Mouse (Mus musculus): ENCODE data around the gene Adamts13. TPM values are rescaled to one million over a fixed set of nuclear protein-coding genes. Genes with fewer than 3 reads are reported as not detected.

The Adamts13 gene
- polyA plus RNA-seq, 1 experiment from 2014 or later: not detected

GRCm38 (mm10) chr2:26963923-26964723 lies 9.1 kb upstream of the Adamts13 start, which contains the start of gene Rexo4:
Rexo4 (minus strand) TSS chr2:26964386.
- peaks cover 5% of the 10 kb centered on the region; the same call in 1 of the 2 replicates for H3K36me3 ChIP-seq (ENCODE audit: control insufficient read depth, insufficient read depth, low read length)
- WGBS: under 1% methylated on average over 49 of the region's 50 CpGs
- H3K27ac ChIP-seq (ENCODE audit: low read depth, low read length): peak within 1 kb of the TSS; percentile 98
- H3K4me1 ChIP-seq (ENCODE audit: control insufficient read depth, insufficient read depth, low read depth, low read length): peaks cover 25% of the 10 kb centered on the region
- peak within 1 kb of the TSS; percentile 71 for H3K4me2 ChIP-seq (ENCODE audit: low read length)
- H3K9ac ChIP-seq (ENCODE audit: low read depth, low read length): peak within 1 kb of the TSS; percentile 89
- H3K4me3 ChIP-seq (ENCODE audit: low read length): peak within 1 kb of the TSS; percentile 82
- peak; percentile 99 for ATAC-seq
- H3K9me3 ChIP-seq (ENCODE audit: control insufficient read depth, low read length): no peaks in the 10 kb centered on the region
- H3K27me3 ChIP-seq (replicated peaks; ENCODE audit: control insufficient read depth, insufficient read depth, low read length): no peaks in the 10 kb centered on the region

- peak overlapping the region; percentile 71 for H3K4me2 ChIP-seq (ENCODE audit: low read length)
Observed at GRCm38 (mm10) chr2:26964724-26965370, 8.4 kb upstream of the Adamts13 start.

GRCm38 (mm10) chr2:26967262-26967661 lies 6.0 kb upstream of the Adamts13 start:
- no peak overlapping the region for H3K4me2 ChIP-seq (ENCODE audit: low read length)
- 0 out of 2 replicates have a peak, but pooled peaks cover under 1% of the 10 kb centered on the region for H3K36me3 ChIP-seq (ENCODE audit: control insufficient read depth, insufficient read depth, low read length)
- 83% methylated on average over 2 of the region's 2 CpGs for WGBS
- no peak overlapping the region for H3K9ac ChIP-seq (ENCODE audit: low read depth, low read length)
- no peak overlapping the region for H3K27ac ChIP-seq (ENCODE audit: low read depth, low read length)
- no peaks in the 10 kb centered on the region for H3K27me3 ChIP-seq (replicated peaks; ENCODE audit: control insufficient read depth, insufficient read depth, low read length)
- H3K4me3 ChIP-seq (ENCODE audit: low read length): no peak overlapping the region
- no peak for ATAC-seq
- peaks cover 15% of the 10 kb centered on the region for H3K4me1 ChIP-seq (ENCODE audit: control insufficient read depth, insufficient read depth, low read depth, low read length)
- no peaks in the 10 kb centered on the region for H3K9me3 ChIP-seq (ENCODE audit: control insufficient read depth, low read length)

More at GRCm38 (mm10) chr2:26964724-26965370, 8.4 kb upstream of the Adamts13 start:
- peaks cover 25% of the 10 kb centered on the region for H3K4me1 ChIP-seq (ENCODE audit: control insufficient read depth, insufficient read depth, low read depth, low read length)
- no peaks in the 10 kb centered on the region for H3K27me3 ChIP-seq (replicated peaks; ENCODE audit: control insufficient read depth, insufficient read depth, low read length)
- ATAC-seq: peak; percentile 3; the same call in 1 of the 2 replicates
- H3K27ac ChIP-seq (ENCODE audit: low read depth, low read length): peak overlapping the region; percentile 98
- 18% methylated on average over 14 of the region's 14 CpGs for WGBS
- no peaks in the 10 kb centered on the region for H3K9me3 ChIP-seq (ENCODE audit: control insufficient read depth, low read length)
- H3K36me3 ChIP-seq (ENCODE audit: control insufficient read depth, insufficient read depth, low read length): 0 out of 2 replicates have a peak, but pooled peaks cover 2% of the 10 kb centered on the region
- H3K4me3 ChIP-seq (ENCODE audit: low read length): peak overlapping the region; percentile 82
- peak overlapping the region; percentile 89 for H3K9ac ChIP-seq (ENCODE audit: low read depth, low read length)

GRCm38 (mm10) chr2:26973960-26974359 lies 744 bp downstream of the Adamts13 start:
- Histone ChIP-seq H3K9ac (ENCODE audit: low read depth, low read length) (no peak overlapping the region), H3K4me3 (ENCODE audit: low read length) (no peak overlapping the region), H3K27ac (ENCODE audit: low read depth, low read length) (no peak overlapping the region), H3K9me3 (ENCODE audit: control insufficient read depth, low read length) (no peaks in the 10 kb centered on the region), H3K4me2 (ENCODE audit: low read length) (no peak overlapping the region), H3K4me1 (ENCODE audit: control insufficient read depth, insufficient read depth, low read depth, low read length) (no peaks in the 10 kb centered on the region), H3K36me3 (ENCODE audit: control insufficient read depth, insufficient read depth, low read length) (no peaks in the 10 kb centered on the region), H3K27me3 (replicated peaks; ENCODE audit: control insufficient read depth, insufficient read depth, low read length) (no peaks in the 10 kb centered on the region)
- 71% methylated on average over 4 of the region's 4 CpGs for WGBS
- no peak for ATAC-seq

- Histone ChIP-seq H3K4me3 (ENCODE audit: low read length) (no peak overlapping the region), H3K27ac (ENCODE audit: low read depth, low read length) (no peak overlapping the region), H3K9ac (ENCODE audit: low read depth, low read length) (no peak overlapping the region), H3K36me3 (ENCODE audit: control insufficient read depth, insufficient read depth, low read length) (no peaks in the 10 kb centered on the region), H3K4me2 (ENCODE audit: low read length) (no peak overlapping the region), H3K4me1 (ENCODE audit: control insufficient read depth, insufficient read depth, low read depth, low read length) (no peaks in the 10 kb centered on the region), H3K27me3 (replicated peaks; ENCODE audit: control insufficient read depth, insufficient read depth, low read length) (no peaks in the 10 kb centered on the region), H3K9me3 (ENCODE audit: control insufficient read depth, low read length) (no peaks in the 10 kb centered on the region)
- ATAC-seq: no peak
- 74% methylated on average over 1 of the region's 1 CpGs for WGBS
Observed at GRCm38 (mm10) chr2:26980361-26980760, 7.1 kb downstream of the Adamts13 start.

- Histone ChIP-seq H3K36me3 (ENCODE audit: control insufficient read depth, insufficient read depth, low read length) (no peaks in the 10 kb centered on the region), H3K4me1 (ENCODE audit: control insufficient read depth, insufficient read depth, low read depth, low read length) (no peaks in the 10 kb centered on the region), H3K27me3 (replicated peaks; ENCODE audit: control insufficient read depth, insufficient read depth, low read length) (no peaks in the 10 kb centered on the region), H3K9me3 (ENCODE audit: control insufficient read depth, low read length) (no peaks in the 10 kb centered on the region), H3K4me3 (ENCODE audit: low read length) (no peak overlapping the region), H3K4me2 (ENCODE audit: low read length) (no peak overlapping the region), H3K9ac (ENCODE audit: low read depth, low read length) (no peak overlapping the region), H3K27ac (ENCODE audit: low read depth, low read length) (no peak overlapping the region)
- WGBS: 87% methylated on average over 2 of the region's 2 CpGs
- ATAC-seq: no peak
Observed at GRCm38 (mm10) chr2:26984179-26984578, 11.0 kb downstream of the Adamts13 start.

GRCm38 (mm10) chr2:26984640-26985039 lies 11.4 kb downstream of the Adamts13 start:
- 90% methylated on average over 5 of the region's 5 CpGs for WGBS
- no peaks in the 10 kb centered on the region for H3K4me1 ChIP-seq (ENCODE audit: control insufficient read depth, insufficient read depth, low read depth, low read length)
- H3K36me3 ChIP-seq (ENCODE audit: control insufficient read depth, insufficient read depth, low read length): no peaks in the 10 kb centered on the region
- H3K4me3 ChIP-seq (ENCODE audit: low read length): no peak overlapping the region
- no peak overlapping the region for H3K27ac ChIP-seq (ENCODE audit: low read depth, low read length)
- no peak overlapping the region for H3K4me2 ChIP-seq (ENCODE audit: low read length)
- no peaks in the 10 kb centered on the region for H3K27me3 ChIP-seq (replicated peaks; ENCODE audit: control insufficient read depth, insufficient read depth, low read length)
- H3K9ac ChIP-seq (ENCODE audit: low read depth, low read length): no peak overlapping the region
- ATAC-seq: no peak
- no peaks in the 10 kb centered on the region for H3K9me3 ChIP-seq (ENCODE audit: control insufficient read depth, low read length)

GRCm38 (mm10) chr2:26993936-26994335 lies 20.7 kb downstream of the Adamts13 start:
- Histone ChIP-seq H3K4me2 (ENCODE audit: low read length) (no peak overlapping the region), H3K36me3 (ENCODE audit: control insufficient read depth, insufficient read depth, low read length) (no peaks in the 10 kb centered on the region), H3K9me3 (ENCODE audit: control insufficient read depth, low read length) (no peaks in the 10 kb centered on the region), H3K27ac (ENCODE audit: low read depth, low read length) (no peak overlapping the region), H3K27me3 (replicated peaks; ENCODE audit: control insufficient read depth, insufficient read depth, low read length) (no peaks in the 10 kb centered on the region), H3K9ac (ENCODE audit: low read depth, low read length) (no peak overlapping the region), H3K4me3 (ENCODE audit: low read length) (no peak overlapping the region), H3K4me1 (ENCODE audit: control insufficient read depth, insufficient read depth, low read depth, low read length) (no peaks in the 10 kb centered on the region)
- 79% methylated on average over 3 of the region's 3 CpGs for WGBS
- no peak for ATAC-seq

- Histone ChIP-seq H3K4me1 (ENCODE audit: control insufficient read depth, insufficient read depth, low read depth, low read length) (no peaks in the 10 kb centered on the region), H3K4me2 (ENCODE audit: low read length) (no peak overlapping the region), H3K9me3 (ENCODE audit: control insufficient read depth, low read length) (no peaks in the 10 kb centered on the region), H3K4me3 (ENCODE audit: low read length) (no peak overlapping the region), H3K27ac (ENCODE audit: low read depth, low read length) (no peak overlapping the region), H3K27me3 (replicated peaks; ENCODE audit: control insufficient read depth, insufficient read depth, low read length) (no peaks in the 10 kb centered on the region), H3K9ac (ENCODE audit: low read depth, low read length) (no peak overlapping the region), H3K36me3 (ENCODE audit: control insufficient read depth, insufficient read depth, low read length) (no peaks in the 10 kb centered on the region)
- ATAC-seq: no peak
- 72% methylated on average over 1 of the region's 1 CpGs for WGBS
Observed at GRCm38 (mm10) chr2:26997498-26997897, 24.3 kb downstream of the Adamts13 start.
